Mouse (Mus musculus) layer of hippocampus, adult 2 months (tissue): ENCODE results near the gene Taf5l. TPM values are rescaled to one million over a fixed set of nuclear protein-coding genes. Genes with fewer than 3 reads are reported as not detected.
"Not testable (repeated sequence)": the region's sequence is repeated elsewhere in the genome, so short reads cannot be mapped to it uniquely, and the experiment has no call there.

ENCODE experiments used
- DNase-seq, 2 experiments: peaks; one replicate each; pipeline ENCODE4 v3.0.0; 2022; ENCODE audit warnings: low spot score in 2 of 2
- H3K27ac ChIP-seq: fragments of 200-600 bp; 2 replicates; pipeline ENCODE4 v1.8.1; 2022
- H3K4me3 ChIP-seq: fragments of 200-600 bp; 2 replicates; pipeline ENCODE4 v1.8.1; 2022; ENCODE audit warnings: mild to moderate bottlenecking
- CTCF ChIP-seq: fragments of 200-600 bp; conservative IDR thresholded peaks from 2 replicates; pipeline ENCODE4 v1.8.1; 2022; ENCODE audit warnings: antibody characterized with exemption, mild to moderate bottlenecking, moderate library complexity
- total RNA-seq, 2 experiments: library from RNA; stranded (reverse); gene quantifications; 2 replicates each; pipeline ENCODE4 v1.2.3; 2021

The Taf5l gene
- total RNA-seq, 2 experiments from 2014 or later = 21.1 to 21.9 TPM

GRCm38 (mm10) chr8:124042201-124042600, 21.0 kb upstream of the Taf5l start:
- no peak overlapping the region for H3K27ac ChIP-seq
- no peak for DNase-seq

GRCm38 (mm10) chr8:124039351-124039750, 18.2 kb upstream of the Taf5l start:
- no peak for DNase-seq
- TF ChIP-seq CTCF = no peak
- Histone ChIP-seq H3K4me3 (no peak overlapping the region), H3K27ac (no peak overlapping the region)

More at GRCm38 (mm10) chr8:124042201-124042600, 21.0 kb upstream of the Taf5l start:
- TF ChIP-seq CTCF = peak; percentile 28; the same call in 1 of the 2 replicates
- H3K4me3 ChIP-seq = no peak overlapping the region

DNA sequence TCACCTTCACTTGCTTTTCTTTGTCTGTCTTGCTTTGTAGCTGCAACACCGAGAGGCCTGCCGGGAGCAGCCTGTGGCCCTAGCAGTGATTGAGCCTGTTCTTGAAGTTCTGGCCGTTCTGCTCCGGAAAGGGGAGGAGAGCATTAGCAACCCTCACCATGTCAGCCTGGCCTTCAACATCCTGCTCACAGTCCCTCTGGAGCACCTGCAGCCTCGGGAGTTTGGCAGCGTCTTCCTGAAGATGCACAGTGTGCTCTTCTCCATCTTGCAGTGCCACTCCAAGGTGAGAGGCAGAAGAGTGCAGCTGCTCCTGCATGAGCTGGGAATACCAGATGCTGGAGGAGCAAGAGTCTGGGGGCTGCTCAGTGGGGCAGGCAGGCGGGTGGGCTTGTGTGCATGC, 16.9 kb upstream of the Taf5l start:
- no peak for TF ChIP-seq CTCF
- Histone ChIP-seq H3K4me3 (no peak overlapping the region), H3K27ac (no peak overlapping the region)
- no peak for DNase-seq

DNA sequence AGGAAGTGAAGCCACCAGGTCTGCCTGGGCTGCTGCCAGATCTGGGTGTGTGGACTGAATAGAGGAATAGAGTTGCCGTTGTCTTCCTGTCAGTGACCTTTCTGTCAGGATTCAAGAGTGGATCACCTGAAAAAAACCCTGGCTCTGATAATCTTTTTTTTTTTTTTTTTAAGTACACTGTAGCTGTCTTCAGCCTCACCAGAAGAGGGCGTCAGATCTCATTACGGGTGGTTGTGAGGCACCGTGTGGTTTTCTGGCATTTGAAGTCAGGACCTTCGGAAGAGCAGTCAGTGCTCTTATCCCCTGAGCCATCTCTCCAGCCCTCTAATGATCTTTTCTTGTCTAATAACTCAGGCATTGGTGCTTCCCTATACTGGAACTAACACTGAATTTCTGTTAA, 12.2 kb upstream of the Taf5l start:
- no peak for DNase-seq
- Histone ChIP-seq H3K27ac (no peak overlapping the region), H3K4me3 (no peak overlapping the region)
- TF ChIP-seq CTCF = peak; percentile 56

GRCm38 (mm10) chr8:124027831-124028230, 6.6 kb upstream of the Taf5l start:
- no peak overlapping the region for H3K4me3 ChIP-seq
- no peak for TF ChIP-seq CTCF
- no peak for DNase-seq
- H3K27ac ChIP-seq = no peak overlapping the region

GRCm38 (mm10) chr8:124026265-124026664, 5.1 kb upstream of the Taf5l start:
- DNase-seq, H3K27ac ChIP-seq, H3K4me3 ChIP-seq: not testable (repeated sequence)
- peak; percentile 27; the same call in 1 of the 2 replicates for TF ChIP-seq CTCF

- Histone ChIP-seq H3K4me3 (peak overlapping the region; percentile 87), H3K27ac (peak overlapping the region; percentile 98)
- DNase-seq = peak in 1 of 2 experiments; percentile 46
- TF ChIP-seq CTCF = peak; percentile 44
Observed at GRCm38 (mm10) chr8:124020439-124021236, 559 bp downstream of the Taf5l start.

GRCm38 (mm10) chr8:124019782-124020181, 1.4 kb downstream of the Taf5l start:
- DNase-seq = no peak
- no peak for TF ChIP-seq CTCF

DNA sequence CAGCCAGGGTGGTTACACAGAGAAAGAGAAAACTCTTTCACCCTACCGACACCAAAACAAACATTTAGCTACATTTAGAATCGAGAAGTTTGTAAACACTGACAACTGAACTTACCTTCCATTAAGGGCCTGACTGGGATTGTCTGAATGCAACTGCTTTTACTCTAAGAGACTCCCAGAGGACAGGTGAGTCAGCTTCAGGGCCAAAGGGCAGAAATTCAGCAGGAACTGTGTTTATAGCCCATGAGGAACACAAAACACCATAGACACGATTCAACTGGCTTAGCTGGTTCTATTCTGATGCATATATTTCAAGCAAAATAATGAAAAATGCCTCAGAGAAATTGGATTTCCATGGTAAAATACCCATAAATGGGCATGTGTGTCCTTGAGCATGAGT, 6.4 kb downstream of the Taf5l start:
- DNase-seq = no peak
- no peak for TF ChIP-seq CTCF
- Histone ChIP-seq H3K4me3 (no peak overlapping the region), H3K27ac (no peak overlapping the region)

More at GRCm38 (mm10) chr8:124019782-124020181, 1.4 kb downstream of the Taf5l start:
- Histone ChIP-seq H3K4me3 (peak overlapping the region; percentile 87; the same call in 1 of the 2 replicates), H3K27ac (no peak overlapping the region)

DNA sequence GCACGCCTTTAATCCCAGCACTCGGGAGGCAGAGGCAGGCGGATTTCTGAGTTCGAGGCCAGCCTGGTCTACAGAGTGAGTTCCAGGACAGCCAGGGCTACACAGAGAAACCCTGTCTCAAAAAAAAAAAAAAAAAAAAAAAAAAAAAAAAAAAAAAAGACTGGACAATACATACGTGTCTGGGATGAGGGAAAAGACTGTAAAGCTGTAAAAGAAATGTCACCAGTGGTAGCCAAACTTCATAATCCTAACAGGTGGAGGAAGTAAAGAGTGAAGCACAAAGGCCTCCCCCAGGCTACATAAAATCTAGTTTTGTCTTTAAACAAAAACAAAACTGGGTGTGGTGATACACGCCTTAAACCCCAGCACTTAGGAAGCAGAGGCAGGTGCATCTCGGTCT, 6.9 kb downstream of the Taf5l start:
- not testable (repeated sequence) for H3K4me3 ChIP-seq, H3K27ac ChIP-seq, DNase-seq

DNA sequence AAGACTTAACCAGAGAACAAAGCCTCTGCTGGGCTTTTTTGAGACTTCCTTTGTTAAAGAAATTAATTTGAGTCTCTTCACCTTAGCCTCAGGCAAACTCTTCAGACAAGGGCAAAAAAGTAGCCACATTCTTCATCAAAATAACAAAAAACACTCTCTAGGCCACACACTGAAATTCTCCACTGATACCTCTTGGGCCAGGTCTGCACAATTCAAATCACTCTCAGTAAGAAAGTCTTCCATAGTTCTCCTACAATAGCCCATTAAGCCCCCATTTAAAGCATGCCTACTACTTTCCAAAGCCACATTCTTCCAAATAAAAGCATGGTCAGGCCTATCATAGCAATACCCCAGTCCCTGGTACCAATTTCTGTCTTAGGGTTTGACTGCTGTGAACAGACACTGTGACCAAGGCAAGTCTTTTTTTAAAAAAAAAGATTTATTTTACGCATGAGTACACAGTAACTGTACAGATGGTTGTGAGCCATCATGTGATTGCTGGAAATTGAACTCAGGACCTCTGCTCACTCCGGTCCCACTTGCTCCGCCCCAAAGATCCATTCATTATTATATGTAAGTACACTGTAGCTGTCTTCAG, 9.1 kb downstream of the Taf5l start:
- no peak for DNase-seq
- H3K4me3 ChIP-seq = no peak overlapping the region
- no peak overlapping the region for H3K27ac ChIP-seq
- no peak for TF ChIP-seq CTCF

DNA sequence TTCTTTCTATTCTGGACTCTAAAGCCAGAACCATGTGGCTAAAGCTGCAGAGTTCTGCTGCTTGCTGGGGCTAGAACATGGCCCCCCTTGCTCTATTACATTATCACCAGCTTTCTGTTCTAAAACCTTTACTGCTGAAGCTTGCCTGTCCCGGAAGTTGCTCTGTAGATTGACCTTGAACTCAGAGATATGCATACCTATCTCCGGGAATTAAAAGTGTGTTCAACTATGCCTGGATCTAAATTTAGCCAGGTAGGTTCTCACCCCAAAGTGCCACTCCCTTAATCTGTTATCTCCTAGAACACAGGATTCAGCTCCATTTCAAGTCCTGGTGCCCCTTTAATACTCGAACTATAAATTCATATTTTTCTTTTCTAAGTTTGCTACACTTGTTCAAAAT, 9.6 kb downstream of the Taf5l start:
- Histone ChIP-seq H3K27ac (no peak overlapping the region), H3K4me3 (no peak overlapping the region)
- DNase-seq = no peak
- TF ChIP-seq CTCF = no peak

DNA sequence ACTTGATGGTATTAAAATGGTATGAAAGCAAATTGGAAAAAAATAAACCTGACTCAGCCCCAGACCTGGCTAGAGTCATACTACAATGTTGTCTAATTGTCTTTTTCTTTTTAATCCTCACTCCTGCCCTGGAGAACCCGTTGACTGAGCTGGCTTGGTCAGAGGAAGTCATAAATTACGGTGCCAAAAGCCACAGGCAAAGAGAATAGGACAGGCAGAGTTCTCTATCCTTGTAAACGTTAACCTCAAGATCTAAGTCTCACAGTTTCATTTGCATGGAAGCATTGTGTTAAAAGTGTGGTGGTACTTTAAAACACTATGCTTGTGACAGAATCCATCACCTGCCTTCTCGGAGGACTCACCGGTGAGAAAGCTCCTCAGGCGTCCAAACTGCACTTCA, 13.4 kb downstream of the Taf5l start:
- H3K27ac ChIP-seq = no peak overlapping the region

More for the DNA sequence above, 13.4 kb downstream of the Taf5l start:
- H3K4me3 ChIP-seq = no peak overlapping the region
- DNase-seq = no peak
- no peak for TF ChIP-seq CTCF
